Mouse (Mus musculus) spleen, adult 18-20 months (tissue): ENCODE data around the gene Tpst2.

Experiments used
- DNase-seq, 2 experiments: peaks; one replicate each; pipeline ENCODE4 v3.0.0; 2022; ENCODE audit warnings: mixed read lengths in 2 of 2

Gene Tpst2

DNA sequence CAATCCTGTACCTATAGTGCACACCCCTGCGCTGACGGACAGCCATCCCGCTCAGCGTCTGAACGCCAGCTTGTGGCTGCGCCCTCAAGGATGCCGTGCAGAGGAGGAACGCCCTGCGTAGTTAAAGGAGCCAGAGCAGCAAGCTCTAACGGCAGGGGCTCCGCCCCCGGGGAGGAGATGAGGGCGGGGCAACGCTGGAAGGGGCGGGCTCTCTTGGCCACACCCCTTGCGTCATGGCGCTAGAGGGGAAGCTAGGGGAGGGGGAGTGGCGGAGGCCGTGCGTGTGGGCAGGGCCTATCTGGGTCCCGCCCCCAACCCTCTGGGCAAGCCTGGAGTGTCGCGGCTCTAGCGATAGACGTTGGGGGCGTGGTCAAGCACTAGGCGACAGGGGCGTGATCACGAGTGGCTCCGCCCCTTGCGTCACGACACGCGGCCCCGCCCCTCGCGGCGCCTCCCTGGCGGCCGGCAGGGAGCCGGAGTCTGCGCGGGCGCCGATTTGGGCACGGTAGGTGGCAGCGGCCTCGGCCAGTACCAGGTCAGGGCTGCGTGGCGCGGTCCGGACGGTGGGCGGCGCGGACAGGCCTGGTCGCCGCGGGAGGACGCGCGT is at the start of gene Tpst2:
TSS of gene Tpst2 (plus strand) at position 425 of the 607 bp plus-strand sequence.
- DNase-seq, result peak; percentile 100

DNA sequence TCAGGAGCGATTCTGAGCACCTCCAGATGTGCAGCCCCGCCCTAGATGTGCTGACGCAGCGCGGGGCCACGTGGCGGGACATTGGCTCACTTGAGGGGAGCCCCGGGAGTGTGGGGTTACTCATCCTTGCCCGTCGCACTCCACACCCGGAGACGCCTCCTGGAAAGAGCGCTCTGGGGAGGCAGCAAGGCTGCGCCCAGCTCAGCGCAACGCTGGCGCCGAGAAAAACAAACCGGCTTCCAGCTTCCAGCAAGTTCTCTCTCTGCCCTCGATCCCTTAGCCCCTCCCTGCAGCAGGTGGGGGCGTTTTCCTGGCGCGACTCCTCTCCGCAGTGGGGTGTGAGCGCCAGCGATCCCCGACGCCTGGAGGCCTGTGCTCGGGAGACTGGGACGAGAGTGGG is 49.1 kb upstream of the Tpst2 start:
- no peak for DNase-seq

DNA sequence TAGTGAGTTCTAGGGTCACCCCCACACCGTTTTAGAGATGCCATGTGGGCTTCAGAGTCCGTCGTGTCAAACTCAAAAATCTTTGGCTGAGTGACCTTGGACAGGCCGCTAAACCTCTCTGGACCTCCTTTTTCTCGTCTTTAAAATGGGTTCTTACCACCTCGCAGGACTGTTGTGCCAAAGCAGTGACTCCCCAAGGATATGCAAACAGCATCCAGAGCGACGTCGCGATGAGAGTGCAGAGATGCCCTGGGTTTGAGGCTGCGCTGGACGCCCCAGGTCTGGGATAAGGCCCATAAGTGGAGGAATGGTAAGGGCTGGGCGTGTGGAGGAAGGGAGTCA is 48.6 kb upstream of the Tpst2 start:
- DNase-seq, result no peak

DNA sequence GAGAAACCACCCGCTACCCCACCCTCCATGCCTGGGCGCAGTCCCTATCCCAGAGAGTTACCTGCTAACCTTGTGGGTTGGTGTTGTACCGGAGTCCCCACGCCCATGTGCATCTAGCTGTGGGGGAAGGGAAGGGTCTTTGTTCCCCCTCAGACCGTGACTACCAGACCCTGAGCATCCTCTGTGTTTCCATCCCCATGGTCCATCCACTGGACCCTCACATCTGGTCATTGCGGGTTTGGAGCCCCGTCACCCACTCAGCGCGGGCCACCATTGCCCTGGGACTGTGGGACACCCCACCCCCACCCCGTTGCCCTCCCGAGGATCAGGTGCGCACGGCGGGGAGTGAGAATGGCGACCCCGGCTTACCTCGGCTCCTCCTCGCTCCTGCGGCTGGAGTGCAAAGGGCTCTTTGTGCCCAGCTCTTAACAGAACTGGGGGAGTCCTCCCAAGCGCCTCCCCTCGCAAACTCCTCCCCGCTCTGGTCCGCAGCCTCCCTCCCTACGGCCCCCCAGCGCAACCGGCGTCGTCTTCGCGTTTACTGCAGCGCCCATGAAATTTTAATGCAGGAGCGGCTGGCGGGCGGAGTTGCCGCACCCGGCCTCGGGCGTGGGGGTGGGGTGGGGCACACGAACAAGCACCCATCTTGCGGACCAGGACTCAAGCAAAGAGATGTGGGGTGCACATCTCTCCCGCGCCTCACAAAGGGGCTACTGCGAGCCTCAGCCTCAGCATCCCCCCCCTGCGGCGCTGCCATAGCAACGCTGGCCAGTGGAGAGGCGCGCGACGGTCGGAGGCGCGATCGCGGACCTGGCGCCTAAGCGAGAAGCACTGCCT is 48.0 kb upstream of the Tpst2 start:
- DNase-seq, result no peak

DNA sequence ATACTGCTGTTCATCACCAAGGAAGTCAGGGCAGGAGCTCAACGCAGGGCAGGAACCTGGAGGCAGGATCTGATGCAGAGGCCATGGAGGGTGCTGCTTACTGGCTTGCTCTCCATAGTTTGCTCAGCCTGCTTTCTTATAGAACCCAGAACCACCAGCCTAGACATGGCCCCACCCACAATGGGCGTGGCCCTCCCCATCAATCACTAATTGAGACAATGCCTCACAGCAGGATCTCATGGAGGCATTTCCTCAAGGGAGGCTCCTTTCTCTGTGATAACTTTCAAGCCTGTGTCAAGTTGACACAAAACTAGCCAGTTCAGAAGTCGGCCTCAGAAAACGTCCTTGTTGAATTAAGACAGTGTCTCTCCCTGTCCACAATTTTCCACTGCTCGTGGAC is 40.7 kb upstream of the Tpst2 start:
- DNase-seq, result no peak

DNA sequence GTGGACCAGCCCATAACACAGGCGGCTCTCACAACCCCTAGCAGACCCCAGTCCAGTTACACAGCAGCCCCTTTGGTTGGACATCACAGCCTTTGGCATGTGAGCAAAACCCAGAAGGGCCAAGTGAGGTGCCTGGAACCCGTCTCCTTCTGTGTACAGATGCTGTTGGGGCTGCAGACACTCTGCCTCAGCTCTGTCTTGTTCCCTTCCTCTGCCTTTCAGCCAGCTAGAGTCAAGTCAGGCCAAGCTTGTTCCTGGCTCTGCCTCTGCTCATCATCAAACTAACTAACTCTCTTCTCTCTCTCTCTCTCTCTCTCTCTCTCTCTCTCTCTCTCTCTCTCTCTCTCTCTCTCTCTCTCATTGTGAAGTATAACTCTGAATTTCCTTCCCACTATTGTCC is 39.9 kb upstream of the Tpst2 start:
- DNase-seq, result no peak

DNA sequence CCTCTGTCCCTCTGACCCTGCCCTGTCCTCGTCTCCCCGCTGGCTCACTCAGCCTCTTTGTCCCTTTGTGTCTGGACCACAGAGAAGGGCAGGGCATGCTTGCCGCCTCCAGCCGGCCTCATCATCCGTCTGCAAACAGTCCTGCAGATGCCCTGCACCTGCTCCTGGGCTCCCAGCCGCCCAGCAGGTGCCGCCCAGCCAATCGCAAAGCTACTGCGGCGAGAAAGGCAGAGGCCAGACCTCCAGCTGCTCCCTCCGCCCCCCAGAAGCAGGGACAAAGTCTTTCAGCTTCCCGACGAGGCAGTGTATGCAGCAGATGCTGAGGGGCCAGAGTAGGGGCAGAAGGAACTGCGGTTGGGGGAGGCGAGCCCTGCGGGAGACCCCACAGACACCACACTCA is 39.1 kb upstream of the Tpst2 start:
- DNase-seq, result no peak

DNA sequence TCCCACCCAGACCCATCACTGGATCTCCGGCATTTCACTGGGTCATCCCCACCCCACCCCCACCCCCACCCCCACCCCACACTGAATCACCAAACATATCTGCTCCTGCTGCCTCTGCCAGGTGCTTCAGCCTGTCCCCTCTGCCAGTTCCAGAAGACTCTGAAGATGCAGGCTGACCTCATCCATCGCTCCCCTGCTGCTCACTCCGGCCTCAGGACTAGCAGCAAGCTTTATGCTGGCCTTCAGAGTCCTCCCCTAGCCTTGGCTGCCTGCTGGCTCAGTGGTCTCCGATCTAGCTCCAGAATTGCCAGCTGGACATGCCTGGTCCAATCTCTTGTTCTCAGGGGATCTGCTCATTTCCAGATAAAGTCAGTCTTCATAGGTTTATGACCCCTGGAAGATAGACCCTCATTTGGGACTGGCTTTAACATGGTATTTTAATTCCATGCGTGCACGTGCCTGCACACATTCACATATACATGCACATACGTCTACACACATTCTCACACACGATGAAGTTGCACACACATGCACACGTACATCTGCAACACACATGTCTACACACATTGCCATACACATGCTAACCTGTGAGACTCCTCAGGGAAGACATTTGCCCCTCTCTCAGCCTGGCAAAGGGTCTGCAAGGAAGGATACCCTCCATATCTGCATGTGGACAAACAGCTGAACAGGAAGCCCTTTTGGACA is 38.5 kb upstream of the Tpst2 start:
- DNase-seq, result no peak

DNA sequence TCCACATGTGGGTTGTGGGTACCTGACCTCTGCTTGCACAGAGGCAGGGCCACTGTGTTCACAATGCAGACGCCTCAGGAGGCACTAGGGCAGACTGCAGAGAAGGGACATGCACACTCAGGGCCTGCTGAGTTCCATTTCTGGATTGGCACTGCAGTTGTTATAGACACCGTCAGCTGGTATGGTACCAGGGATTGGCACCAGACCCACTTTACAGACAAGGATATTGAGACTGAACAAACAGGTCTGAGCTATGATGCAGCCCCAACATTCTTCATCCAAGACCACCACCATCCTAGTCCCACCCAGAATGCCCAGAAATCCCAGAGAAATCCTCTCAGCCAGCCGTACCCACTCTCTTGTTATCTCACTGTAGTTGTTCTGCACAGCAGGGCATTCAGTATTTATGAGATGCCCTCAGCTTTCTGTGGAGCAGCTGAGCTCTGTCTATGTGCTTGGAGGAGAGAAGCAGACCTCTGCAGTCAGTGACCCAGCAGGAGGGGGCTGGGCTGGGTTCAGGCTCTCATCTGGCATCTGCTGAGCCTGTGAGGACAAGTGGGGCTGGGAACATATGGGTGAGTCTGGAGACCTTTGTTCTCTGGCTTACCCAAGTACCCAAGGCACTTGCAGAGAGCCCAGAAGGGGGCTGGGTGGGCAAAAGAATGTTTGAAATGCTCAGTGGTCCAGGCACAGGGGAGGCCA is 37.6 kb upstream of the Tpst2 start:
- DNase-seq, result no peak

DNA sequence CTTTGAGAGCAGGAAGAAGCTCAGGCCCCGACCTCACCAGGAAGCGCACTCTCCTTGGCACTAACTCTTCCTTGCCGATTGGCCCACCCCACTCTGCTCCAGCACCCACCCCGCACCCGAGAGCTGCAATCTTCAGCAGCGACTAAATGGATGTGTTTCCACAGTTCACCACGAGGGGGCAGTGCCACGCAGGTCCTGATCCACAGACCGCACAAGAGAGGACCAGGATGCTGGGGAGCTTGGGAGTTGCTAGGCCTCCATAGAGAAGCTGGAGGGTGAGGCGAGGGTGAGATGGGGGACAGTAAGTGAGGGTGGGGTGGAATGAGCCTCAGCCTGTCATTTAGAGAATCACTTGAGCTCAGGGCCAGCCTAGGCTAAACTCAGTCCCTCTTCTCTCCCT is 35.7 kb upstream of the Tpst2 start:
- peak; percentile 73 to 89 for DNase-seq

DNA sequence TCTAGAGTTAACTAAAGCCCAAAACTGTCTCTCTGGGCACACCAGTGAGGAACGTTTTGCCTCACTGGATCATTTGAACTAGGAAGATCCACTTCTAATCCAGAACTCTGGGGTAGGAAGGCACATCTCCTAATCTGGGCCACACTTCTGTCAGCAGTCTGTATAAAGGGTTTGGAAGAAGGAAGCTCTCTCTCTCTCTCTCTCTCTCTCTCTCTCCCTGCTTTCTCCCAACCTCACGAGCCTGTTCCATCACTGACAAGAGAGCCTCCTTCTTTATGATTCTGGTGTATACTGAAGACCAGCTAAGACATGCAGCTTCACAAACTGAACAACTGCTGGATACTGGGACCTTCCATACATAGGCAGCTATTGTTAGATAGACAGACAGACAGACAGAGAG is 34.6 kb upstream of the Tpst2 start:
- DNase-seq, result no peak

DNA sequence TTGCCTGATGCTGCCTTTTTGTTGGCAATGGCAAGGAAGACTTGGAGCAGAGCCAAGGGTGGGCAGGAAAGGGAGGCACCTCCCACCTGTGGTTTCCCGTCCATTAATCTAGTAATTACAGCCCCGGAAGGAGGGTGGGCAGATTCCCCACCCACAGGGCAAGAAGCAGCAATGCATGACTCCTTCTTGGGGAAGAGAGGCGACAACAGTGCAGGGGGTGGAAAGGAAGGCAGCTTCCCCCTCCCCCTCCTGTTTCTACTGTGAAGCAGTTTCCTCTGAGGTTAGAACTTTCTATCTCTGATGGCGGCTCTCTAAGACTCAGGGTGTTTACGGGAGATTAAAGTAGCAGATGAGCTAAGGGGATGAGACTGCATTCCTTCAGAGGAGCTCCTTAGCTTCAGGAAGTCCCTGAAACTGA is 34.1 kb upstream of the Tpst2 start:
- peak; percentile 63 to 67 for DNase-seq

DNA sequence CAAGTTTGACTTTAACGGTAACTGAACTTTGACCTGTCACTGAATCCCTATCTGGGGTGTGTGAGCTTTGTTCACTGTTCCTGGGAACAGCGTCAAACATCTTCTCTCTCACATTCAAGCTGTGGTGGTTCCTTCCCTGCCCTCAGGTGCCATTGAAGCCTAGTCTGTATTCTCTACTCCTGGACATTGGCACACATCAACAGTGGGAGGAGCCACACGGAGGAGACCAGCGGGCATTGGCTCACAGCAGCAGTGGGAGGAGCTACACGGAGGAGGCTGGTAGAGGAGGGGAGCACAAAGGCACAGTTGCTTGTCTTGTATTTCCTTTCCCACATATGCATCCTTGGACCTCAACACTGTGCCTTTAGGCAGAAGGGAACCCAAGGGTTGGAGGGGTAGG is 33.5 kb upstream of the Tpst2 start:
- no peak for DNase-seq

DNA sequence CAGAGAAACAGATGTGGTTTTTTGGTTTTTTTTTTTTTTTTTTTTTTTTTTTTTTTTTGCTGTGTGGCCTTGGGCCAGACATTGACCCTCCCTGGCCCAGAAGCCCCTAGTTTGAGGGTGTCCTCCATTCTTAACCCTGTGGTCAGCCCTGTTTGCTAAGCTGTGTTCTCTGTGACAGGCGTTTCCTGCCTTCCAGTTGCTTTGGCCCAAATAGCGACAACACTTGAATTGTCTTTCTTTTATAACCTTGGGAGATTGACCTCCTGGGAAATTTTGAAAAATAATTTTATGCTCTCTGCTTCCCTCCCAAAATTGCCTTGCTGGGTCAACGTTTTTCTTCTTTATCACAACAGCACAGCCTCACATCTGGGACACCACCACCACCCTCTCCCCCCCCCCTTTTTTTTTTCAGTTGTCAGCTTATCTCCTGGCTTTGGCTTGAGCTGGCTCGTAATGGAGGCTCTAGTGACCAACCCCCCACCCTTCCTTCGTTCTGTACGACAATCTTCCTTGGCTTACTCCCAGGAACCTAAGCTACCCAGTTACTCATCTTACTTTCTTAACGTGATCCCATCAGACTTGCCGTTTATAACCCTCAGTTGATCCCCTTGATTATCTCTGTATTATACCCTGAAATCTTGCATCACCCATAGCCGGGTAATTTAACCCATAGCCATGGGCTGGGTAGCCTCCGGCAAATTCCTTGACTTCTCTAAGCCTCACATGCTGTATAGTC is 32.8 kb upstream of the Tpst2 start:
- no peak for DNase-seq

DNA sequence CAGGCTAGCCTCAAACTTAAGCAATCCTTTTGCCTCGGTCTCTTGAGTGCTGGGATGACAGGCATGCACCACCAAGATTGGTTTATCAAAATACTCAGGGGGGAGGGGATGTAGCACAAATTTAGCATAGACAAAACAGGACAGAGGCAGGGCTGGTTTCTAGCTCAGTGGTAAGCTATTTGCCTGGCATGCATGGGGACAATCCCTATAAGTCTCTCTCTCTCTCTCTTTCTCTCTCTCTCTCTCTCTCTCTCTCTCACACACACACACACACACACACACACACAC is 32.3 kb upstream of the Tpst2 start:
- no peak for DNase-seq

DNA sequence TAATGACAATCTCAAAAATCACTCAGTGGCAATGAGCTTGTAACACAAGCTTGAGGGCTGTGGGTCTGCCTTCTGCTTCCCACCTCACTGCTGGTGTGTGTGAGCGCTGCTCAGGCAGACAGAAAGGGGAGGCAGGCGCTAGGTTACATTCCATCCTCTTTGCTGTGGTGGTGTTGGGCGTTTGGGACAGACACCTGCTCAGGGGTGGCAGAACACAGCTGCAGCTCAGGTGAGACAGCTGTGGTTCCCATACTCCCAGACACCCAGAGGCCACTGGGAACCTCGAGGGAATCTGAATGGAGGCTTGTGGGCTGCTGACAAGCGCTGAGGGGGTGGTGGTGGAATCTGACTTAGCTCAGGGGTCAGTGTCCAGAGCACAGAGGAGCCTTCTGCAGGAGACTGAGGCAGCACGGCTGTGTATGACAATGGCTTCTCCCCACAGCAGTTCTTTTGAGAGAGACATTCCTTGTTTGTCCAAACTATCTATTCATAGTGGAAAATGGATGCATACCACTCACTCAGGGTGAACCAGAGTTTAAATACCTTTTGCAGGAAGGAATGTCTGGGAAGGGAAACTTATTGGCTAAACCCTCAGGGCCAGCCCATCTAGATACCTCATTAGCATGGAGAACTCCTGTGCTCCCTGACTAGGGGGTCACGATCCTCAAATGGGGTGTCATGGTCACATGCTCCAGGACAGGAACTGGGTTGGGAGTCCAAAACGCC is 31.4 kb upstream of the Tpst2 start:
- no peak for DNase-seq

DNA sequence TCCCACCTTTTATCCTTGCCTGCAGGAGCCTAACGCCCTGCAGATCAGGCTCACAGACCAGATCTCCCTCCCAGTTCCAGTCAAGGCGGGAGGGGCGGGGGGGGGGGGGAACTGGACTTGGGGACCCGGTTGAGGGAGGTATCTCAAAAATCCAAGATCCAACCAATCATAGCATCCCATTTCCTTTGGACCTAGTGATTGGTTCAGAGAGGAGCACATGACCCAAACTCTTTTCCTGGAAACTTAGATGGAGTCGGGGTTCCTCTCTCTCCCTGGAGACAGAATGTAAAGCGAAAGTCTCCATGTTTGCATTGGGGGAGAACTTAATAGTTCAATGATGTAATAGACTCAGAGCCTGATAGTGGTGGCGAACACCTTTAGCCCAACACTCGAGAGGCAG is 29.1 kb upstream of the Tpst2 start:
- DNase-seq, result no peak

DNA sequence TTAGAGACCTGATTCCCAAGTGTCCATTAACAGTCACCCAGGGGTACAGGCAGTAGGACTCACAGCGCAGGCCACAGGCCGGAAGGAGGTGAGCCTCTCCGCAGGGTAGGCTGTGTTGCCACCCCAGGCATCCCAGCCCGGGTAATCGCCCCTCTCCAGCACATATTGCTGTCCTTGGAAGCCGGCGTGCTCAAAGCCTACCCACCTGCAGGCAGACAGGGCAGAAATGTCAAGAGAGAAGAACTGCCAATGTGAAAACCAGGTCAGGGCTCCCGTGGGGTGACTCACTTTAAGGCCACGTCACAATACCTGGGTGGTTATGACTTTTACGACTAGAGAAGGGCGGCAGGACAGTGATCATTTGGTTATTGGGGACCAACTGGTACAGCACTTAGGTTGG is 27.4 kb upstream of the Tpst2 start:
- no peak for DNase-seq

DNA sequence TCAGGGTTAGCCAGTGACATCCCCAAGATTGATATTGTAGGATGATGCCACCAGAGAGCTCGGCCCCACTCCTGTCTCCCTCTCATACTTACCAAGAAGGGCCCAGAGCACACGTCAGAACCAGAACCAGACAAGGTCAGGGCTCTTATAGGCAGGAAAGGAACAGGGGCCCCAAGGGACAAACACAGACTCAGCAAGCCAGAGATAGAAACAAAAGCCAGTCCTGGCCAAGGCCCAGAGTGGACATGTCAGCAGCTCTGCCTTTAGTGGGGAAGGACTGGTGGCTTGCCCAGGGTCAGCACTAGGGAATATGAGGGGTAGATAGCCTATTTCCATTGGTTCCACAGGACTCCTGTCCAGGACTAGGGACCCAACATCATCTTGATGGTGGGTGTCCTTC is 24.1 kb upstream of the Tpst2 start, which contains the start of gene Cryba4:
TSS of gene Cryba4 (minus strand) at position 119 of the 400 bp plus-strand sequence.
- no peak for DNase-seq

DNA sequence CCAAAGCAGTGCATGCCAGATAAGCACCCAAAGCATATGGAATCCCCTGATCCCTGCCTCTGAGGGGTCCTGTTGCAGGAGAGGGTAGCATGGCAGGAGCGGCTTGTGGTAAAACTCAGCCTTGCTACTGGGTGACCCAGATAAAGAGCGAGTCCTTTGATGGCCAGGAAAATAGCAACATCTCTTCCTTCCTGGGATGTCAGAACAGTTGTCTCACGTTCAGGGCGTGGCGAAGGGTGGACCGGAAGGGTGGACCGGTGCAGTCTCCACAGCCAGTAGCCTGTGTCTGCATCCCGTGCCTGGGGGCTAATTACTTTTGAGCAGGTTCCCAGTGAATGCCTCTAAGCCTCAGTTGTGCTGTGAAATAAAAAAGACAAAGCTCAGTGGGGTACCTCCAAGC is 23.3 kb upstream of the Tpst2 start:
- DNase-seq, result no peak

DNA sequence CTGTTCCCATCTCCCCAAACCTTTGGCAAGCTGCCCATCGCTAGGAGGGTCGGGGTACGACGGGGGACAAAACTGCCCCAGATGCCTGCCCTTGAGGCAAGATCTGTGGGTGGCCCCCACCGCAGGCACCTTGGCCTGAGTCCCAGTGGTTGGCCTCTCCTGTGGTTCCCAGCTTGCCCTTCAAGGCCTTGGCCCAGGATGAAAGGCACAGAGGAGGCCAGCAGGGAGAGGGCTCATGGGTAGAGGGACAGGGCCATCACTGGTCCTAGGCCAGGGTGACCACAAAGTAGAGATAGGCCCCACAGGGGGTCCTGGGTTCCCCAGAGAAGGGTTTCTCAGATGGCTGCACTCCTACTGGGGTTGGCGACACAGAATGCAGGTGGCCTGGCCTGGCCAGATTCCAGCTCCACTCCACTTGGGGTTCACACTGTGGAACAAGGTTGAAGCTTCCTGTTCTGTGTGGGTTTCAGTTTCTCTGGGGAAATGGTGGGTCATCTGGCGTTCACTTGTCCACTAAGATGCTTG is 22.1 kb upstream of the Tpst2 start:
- DNase-seq, result no peak

DNA sequence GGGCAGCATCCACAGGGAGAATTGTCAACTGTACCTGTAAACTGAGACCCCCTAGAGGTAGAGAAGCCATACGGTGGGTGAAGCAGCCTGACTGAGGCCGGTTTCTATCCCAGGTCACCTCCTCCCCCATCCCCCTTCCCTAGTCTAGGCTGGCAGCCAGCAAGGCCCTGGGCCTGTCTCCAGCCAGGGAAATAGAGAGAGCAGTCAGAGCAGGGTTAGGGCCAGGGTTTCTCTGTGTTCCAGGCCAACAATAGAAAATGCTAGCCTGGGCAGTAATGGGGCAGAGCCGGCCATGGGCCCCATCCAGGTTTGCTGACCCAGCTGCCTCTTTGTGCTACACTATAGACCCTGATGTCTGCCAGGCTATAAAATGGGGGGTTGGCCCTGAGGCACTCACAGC is 21.1 kb upstream of the Tpst2 start, which contains the start of gene Crybb1:
TSS of gene Crybb1 (plus strand) at position 390 of the 400 bp plus-strand sequence.
- DNase-seq, result no peak
